In genomic region chr10:107245961-107246460, GRCm38 (mm10) we compare ENCODE assay signal across 16 mouse cellular contexts.
DNase-seq lines count a peak whose midpoint lies in the region.
"Had no signal": no experiment of that assay in that cellular context is flagged by ENCODE, and none has a peak within 500 bp of the region (broad histone marks: within the 10 kb centered on the region; RNA-seq: fewer than 3 reads in every experiment).

No protein-coding gene starts in this region.

- peak; percentile 94 for DNase-seq in 3T3-L1 (ENCODE audit: low read depth, low spot score)
- peak; percentile 92 for DNase-seq in adipocyte (ENCODE audit: low spot score)
- no peak for DNase-seq in lung, adult 18-20 months
- DNase-seq in ovary, postnatal 10 days (ENCODE audit: low spot score) = no peak
- DNase-seq: adrenal gland, adult 2 months; adrenal gland, adult 8-10 months; adrenal gland, postnatal 10 days; adrenal gland, postnatal 14 days; adrenal gland, postnatal 25 days; adrenal gland, postnatal 36 days; B cell, adult 2 months; cerebellum, adult 11 months; cerebellum, adult 11-12 months; cerebellum, adult 18-20 months; cerebellum, adult 2 months; cerebellum, adult 8-10 months had no signal

Comparison
In these comparisons a context has a peak if more than half of its experiments do, and no peak if none do; other contexts are left out.
1. DNase-seq: peak in 3T3-L1 (single experiment) and adipocyte (single experiment); none in lung, adult 18-20 months (0 of 2) and ovary, postnatal 10 days (single experiment).